Mouse (Mus musculus) monocyte, adult 5-6 weeks (primary cell): Measurements from ENCODE around the gene Aldh3b3. TPM values are rescaled to one million over a fixed set of nuclear protein-coding genes. Genes with fewer than 3 reads are reported as not detected.
"Not testable (repeated sequence)": the region's sequence is repeated elsewhere in the genome, so short reads cannot be mapped to it uniquely, and the experiment has no call there.

Experiments
- ATAC-seq: fragments of 153-309, 156-312 bp; replicated peaks from 2 replicates; pipeline ENCODE4 v1.8.0; 2017; ENCODE audit warnings: mild to moderate bottlenecking; ENCODE audit not compliant: low TSS enrichment, insufficient number of reproducible peaks, severe bottlenecking, poor library complexity, low FRiP score
- total RNA-seq: library from RNA; stranded (forward); fragments of 200-1000, 200-491, 200-594 nt; gene quantifications from 3 replicates; pipeline ENCODE4 v1.2.3, GENCODE M21; 2017

Aldh3b3 gene
- total RNA-seq, 1 experiment from 2014 or later: not detected

DNA sequence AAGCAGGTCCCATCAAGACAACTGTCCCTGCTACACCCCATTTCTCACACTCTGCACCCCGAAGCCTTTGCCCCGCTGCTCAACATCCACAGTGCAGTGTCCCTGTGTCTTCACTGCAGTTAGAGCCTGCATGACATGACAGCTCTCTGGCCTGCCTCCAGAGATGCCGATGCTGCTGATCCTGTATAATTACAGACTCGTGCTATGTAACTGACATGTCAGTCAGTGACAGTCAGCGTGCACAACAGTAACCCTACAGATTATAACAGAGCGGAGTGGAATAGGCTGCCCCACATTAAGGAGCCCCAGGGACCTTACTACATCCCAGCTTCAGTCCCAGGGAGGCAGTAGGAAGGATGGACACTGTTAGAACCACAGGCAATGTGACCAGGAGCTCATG, 3.4 kb downstream of the Aldh3b3 start:
- ATAC-seq: not testable (repeated sequence)

GRCm38 (mm10) chr19:3962469-3962868, 4.0 kb downstream of the Aldh3b3 start:
- ATAC-seq: no peak

GRCm38 (mm10) chr19:3964030-3964429, 5.6 kb downstream of the Aldh3b3 start:
- ATAC-seq: no peak

DNA sequence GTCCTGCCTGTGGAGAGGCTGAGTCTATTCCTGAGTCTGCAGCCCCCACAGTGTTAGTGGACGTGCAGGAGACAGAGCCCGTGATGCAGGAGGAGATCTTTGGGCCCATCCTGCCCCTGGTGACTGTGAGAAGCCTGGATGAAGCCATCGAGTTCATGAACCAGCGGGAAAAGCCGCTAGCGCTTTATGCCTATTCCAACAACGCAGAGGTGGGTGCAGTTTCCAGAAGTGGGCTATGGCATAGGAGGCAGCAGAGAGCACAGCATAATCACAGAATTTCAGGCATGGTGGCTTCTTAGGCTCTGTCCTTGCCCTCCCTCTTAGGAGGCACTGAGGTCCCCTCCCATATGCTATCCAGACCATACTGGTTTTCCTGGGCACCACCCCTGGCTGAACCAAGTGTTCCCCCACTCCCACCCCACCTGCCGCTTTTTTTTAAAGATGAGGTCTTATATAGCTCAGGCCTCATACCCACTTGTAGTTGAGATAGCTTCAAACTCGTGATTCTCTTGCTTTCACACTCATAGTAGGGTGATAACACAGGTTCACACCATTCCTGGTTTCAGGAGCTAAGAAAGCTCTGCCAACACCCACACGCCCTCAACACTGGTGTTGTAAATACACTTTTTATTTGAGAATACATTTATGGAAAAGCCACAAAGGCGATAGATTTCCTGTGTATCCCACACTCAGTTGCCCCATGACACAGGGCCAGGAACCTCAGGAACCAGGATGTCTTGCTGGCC, 8.1 kb downstream of the Aldh3b3 start:
- no peak for ATAC-seq

- ATAC-seq: no peak
Observed at GRCm38 (mm10) chr19:3967258-3967657, 8.8 kb downstream of the Aldh3b3 start.

DNA sequence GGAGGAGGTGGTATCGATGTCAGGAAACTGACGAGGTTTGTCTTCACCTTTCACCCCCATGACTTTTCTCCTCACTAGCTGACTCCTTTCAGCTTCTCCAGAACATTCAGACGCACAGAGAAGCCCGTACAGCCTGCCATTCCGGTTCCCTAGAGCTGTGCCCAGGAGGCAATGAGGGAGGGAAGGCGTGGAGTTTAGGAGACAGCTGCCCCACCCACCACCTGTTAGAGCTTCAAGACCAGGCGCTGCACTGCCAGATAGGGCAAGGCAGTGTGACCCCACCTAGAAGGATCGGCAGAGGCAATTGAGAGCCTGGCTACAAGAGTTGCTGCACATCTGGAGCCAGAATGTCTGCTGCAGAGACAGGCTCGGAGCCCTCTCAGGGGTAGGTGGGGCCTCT, 13.8 kb downstream of the Aldh3b3 start, which contains the start of gene Aldh3b2:
Gene Aldh3b2, plus strand, starts transcription at position 100 of the 400 bp plus-strand sequence.
- no peak for ATAC-seq

DNA sequence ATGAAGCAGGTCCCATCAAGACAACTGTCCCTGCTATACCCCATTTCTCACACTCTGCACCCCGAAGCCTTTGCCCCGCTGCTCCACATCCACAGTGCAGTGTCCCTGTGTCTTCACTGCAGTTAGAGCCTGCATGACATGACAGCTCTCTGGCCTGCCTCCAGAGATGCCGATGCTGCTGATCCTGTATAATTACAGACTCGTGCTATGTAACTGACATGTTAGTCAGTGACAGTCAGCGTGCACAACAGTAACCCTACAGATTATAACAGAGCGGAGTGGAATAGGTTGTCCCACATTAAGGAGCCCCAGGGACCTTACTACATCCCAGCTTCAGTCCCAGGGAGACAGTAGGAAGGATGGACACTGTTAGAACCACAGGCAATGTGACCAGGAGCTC, 16.2 kb downstream of the Aldh3b3 start:
- not testable (repeated sequence) for ATAC-seq

DNA sequence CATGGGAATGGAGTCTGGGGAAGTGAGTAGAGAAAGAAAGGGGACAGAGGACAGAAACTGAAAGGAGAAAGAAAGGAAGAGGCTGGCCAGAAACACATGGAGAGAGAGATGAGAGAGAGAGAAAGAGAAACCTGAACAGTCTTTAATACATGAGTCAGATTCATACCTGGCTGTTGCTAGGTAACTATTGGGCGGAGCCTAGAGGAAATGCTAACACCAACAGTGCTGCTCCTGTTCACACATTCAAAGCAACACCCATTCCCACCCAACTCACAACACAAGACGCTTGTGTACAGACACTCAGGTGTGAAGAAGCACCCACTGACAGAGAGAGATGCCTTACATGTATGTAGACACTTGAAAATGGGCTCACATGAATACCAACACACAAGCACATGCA, 17.4 kb downstream of the Aldh3b3 start:
- no peak for ATAC-seq

DNA sequence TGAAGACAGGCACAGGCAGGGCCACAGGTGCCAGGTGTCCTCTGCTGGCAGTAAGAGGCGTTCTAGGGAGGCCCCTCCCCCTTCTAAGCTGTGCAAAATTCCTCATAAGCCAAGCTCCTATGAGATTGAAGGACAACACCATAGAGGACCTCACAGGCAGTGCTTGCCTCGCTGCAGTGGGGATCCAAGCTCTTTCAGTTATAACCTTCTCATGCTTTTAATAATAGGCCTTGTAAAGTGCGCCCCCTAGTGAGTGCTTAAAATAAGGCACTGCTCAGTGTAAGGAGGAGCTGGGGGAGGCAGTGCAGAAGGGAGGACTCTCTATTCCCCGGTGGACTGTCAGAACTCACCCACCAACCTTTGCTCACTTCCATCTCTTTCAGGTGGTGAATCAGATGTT, 21.9 kb downstream of the Aldh3b3 start:
- ATAC-seq: peak; percentile 49

GRCm38 (mm10) chr19:3980917-3981316, 22.5 kb downstream of the Aldh3b3 start:
- no peak for ATAC-seq

DNA sequence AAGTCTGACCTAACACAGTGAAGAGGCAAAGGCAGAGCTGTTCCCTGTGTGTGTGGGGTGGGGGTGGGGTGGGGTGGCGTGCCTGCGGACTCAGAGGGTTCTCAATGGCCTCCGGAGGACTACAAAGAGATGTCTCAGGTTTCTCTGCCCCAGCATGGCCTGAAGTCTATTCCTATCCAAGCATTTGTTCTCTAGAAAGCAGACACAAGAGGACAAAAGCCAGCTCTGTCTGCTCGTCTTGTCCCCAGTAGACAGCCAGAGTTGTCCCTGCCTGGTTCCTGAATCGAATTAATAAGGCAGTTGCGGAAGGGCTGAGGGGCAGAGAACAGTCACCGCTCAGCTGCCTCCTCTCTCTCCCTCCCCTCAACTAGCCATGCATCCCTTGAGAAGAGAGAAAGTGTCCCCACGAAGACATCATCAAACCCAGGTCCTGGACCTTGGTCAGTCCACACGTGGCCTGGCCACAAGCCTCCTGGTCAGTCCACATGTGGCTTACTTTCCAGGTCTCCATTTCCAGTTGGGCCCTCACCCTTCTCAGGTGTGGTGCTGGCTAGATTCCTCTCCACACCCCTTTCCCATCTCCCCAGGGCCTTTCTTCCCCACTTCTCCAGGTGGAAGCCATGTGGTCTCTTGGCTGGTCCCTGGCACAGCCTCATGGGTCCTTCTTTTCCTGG, 25.2 kb downstream of the Aldh3b3 start:
- no peak for ATAC-seq

GRCm38 (mm10) chr19:3985261-3985681, 26.8 kb downstream of the Aldh3b3 start:
- ATAC-seq: no peak

- ATAC-seq: no peak
Observed at GRCm38 (mm10) chr19:3986334-3986733, 27.9 kb downstream of the Aldh3b3 start, which contains the start of gene Acy3. TSS of gene Acy3 (plus strand) at chr19:3986570.

DNA sequence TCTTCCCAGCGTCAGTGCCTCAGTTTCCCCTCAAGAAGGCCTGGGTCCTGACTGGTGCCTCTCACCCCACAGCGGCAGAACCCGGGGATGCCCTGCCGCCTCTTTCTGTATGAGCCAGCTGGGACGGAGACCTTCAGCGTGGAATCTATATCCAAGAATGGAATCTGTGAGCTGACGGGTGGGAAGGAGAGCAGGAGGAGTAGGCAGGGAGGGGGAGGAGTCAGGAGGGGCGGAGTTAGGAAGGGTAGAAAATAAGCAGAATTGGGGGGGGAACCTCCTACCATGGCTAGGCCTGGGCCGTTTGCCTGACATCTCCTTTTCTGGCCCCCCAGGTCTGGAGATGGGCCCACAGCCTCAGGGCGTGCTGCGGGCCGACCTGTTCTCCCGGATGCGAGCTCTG, 29.6 kb downstream of the Aldh3b3 start:
- no peak for ATAC-seq

DNA sequence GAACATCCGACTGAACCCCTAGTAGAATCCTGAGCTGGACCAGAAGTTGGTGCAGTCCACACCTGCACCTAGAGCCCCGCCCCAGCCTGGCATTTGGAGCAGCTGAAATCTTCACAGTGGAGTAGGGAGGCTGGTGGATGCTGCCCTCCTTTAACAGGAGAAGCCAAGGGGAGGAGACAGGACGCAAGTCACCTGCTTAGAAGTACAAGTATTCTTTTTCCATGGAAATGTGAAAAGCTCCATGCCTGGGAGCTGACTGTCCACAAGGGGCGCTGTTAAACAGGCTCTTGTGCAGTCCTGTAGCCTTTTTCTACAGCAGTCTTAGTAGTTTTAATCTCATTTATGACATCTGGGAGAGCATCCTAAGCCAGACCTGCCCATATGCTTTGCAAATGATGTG, 30.3 kb downstream of the Aldh3b3 start:
- ATAC-seq: no peak

DNA sequence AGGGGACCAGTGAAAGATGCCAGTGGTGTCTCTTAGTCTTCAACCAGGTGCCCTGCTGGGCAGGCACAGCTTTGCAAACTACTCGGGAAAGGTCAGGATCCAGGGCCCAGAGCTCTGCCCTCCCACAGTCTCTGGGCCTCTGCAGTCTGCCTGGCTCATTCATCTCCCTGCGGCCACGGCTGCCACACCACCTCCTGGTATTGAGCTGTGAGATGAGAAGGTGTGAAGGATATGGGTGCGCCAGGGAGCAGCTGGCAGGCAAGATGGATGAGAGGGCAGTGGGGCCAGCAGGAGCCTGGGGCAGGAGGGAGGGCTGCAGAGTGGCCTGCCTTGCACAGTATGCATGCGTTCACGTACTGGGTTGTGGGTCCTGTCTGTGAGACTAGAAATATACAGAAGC, 32.4 kb downstream of the Aldh3b3 start:
- no peak for ATAC-seq

- no peak for ATAC-seq
Observed at GRCm38 (mm10) chr19:3991562-3991961, 33.1 kb downstream of the Aldh3b3 start.

DNA sequence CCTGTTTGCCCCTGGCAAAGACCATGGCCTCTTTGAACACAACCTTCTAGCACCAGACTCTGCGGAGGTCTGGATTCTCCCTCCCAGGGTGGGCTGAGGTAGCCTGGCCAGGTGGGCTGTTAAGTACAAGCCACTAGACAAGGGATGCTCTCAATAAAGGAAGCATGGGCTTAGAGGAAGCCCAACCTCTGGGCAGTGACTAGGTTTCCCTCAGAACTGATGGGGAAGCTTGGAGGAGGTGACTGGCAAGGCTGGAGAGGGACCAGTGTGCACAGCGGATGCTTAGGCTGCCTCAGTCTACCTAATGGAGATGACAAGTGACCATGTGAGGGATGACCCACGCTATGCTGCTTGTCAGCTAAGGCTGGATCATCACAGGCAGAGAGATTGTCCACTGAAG, 33.5 kb downstream of the Aldh3b3 start:
- no peak for ATAC-seq

GRCm38 (mm10) chr19:3992416-3992815, 34.0 kb downstream of the Aldh3b3 start, which contains the start of gene Tbx10:
TSS of gene Tbx10 (plus strand) at chr19:3992752.
- ATAC-seq: no peak

DNA sequence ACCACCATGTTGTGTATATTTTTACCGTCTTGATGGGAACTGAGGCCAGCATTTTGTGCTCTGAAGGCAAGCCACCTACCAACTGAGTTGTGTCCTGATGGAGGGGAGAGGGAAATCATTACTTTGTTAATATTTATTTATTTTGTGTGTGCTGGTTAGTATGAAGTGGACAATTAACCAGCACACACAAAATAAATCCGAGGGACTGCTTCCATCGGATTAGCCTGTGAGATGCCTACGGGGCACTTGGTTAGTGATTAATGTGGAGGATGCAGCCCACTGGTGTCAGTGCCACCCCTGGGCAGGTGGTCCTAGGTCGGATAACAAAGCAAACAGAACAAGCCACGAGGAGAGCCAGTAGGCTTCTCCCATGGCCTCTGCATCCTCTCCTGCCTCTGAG, 36.5 kb downstream of the Aldh3b3 start:
- ATAC-seq: no peak
